Mouse (Mus musculus): ENCODE data around the gene Narf.

GRCm38 (mm10) chr11:121220771-121221170 lies 16.3 kb upstream of the Narf start:
- TF ChIP-seq POLR2A (IDR thresholded peaks at IDR 0.05; ENCODE audit: insufficient read depth, low read depth, low read length) = no peak
- TF ChIP-seq CTCF (IDR thresholded peaks at IDR 0.05; ENCODE audit: insufficient read depth, low read depth, low read length) = no peak

Data from olfactory bulb, adult 2 months (tissue).